Mouse (Mus musculus): Measurements from ENCODE around the gene Med16. TPM values are rescaled to one million over a fixed set of nuclear protein-coding genes. Genes with fewer than 3 reads are reported as not detected.
A peak's percentile ranks its signal among the peaks of the same experiment; 100 is the strongest.

Gene Med16
- polyA plus RNA-seq, 1 experiment, result 103 TPM

- no peak overlapping the region for H3K4me3 ChIP-seq (ENCODE audit: control insufficient read depth, insufficient read depth, low read length)
- TF ChIP-seq CTCF (IDR thresholded peaks at IDR 0.05; ENCODE audit: borderline replicate concordance, control insufficient read depth, extremely low read depth, insufficient read depth, low read length, poor library complexity), result no peak
- TF ChIP-seq POLR2A (IDR thresholded peaks at IDR 0.05; ENCODE audit: control insufficient read depth, extremely low read depth, insufficient read depth, low read length, poor library complexity), result no peak
- H3K36me3 ChIP-seq (ENCODE audit: control insufficient read depth, insufficient read depth, low read length), result peaks cover 67% of the 10 kb centered on the region
- no peak for DNase-seq
- no peaks in the 10 kb centered on the region for H3K27me3 ChIP-seq (ENCODE audit: control insufficient read depth, insufficient read depth, low read length)
- WGBS, result 97% methylated on average over 26 of the region's 26 CpGs
- H3K27ac ChIP-seq (ENCODE audit: control insufficient read depth, insufficient read depth, low read length), result no peak overlapping the region
- peaks cover 31% of the 10 kb centered on the region for H3K4me1 ChIP-seq (replicated peaks; ENCODE audit: control insufficient read depth, insufficient read depth, low read length)
These were observed 48.4 kb downstream of the Med16 start for GRCm38 (mm10) chr10:79860079-79860911.

- Histone ChIP-seq H3K4me1 (replicated peaks; ENCODE audit: control insufficient read depth, insufficient read depth, low read length) (peaks cover 31% of the 10 kb centered on the region), H3K27ac (ENCODE audit: control insufficient read depth, insufficient read depth, low read length) (no peak overlapping the region), H3K36me3 (ENCODE audit: control insufficient read depth, insufficient read depth, low read length) (peaks cover 65% of the 10 kb centered on the region), H3K27me3 (ENCODE audit: control insufficient read depth, insufficient read depth, low read length) (no peaks in the 10 kb centered on the region), H3K4me3 (ENCODE audit: control insufficient read depth, insufficient read depth, low read length) (no peak overlapping the region)
- whole genome bisulfite sequencing, result 86% methylated on average over 11 of the region's 11 CpGs
- TF ChIP-seq POLR2A (IDR thresholded peaks at IDR 0.05; ENCODE audit: control insufficient read depth, extremely low read depth, insufficient read depth, low read length, poor library complexity) (no peak), CTCF (IDR thresholded peaks at IDR 0.05; ENCODE audit: borderline replicate concordance, control insufficient read depth, extremely low read depth, insufficient read depth, low read length, poor library complexity) (no peak)
- DNase-seq, result no peak
These were observed 49.6 kb downstream of the Med16 start for GRCm38 (mm10) chr10:79859116-79859515.

- Histone ChIP-seq H3K27me3 (ENCODE audit: control insufficient read depth, insufficient read depth, low read length) (no peaks in the 10 kb centered on the region), H3K4me3 (ENCODE audit: control insufficient read depth, insufficient read depth, low read length) (no peak overlapping the region), H3K36me3 (ENCODE audit: control insufficient read depth, insufficient read depth, low read length) (peaks cover 61% of the 10 kb centered on the region), H3K27ac (ENCODE audit: control insufficient read depth, insufficient read depth, low read length) (no peak overlapping the region), H3K4me1 (replicated peaks; ENCODE audit: control insufficient read depth, insufficient read depth, low read length) (peaks cover 31% of the 10 kb centered on the region)
- DNase-seq, result peak; percentile 17
- 65% methylated on average over 17 of the region's 17 CpGs for WGBS
- TF ChIP-seq POLR2A (IDR thresholded peaks at IDR 0.05; ENCODE audit: control insufficient read depth, extremely low read depth, insufficient read depth, low read length, poor library complexity) (no peak), CTCF (IDR thresholded peaks at IDR 0.05; ENCODE audit: borderline replicate concordance, control insufficient read depth, extremely low read depth, insufficient read depth, low read length, poor library complexity) (no peak)
These were observed 50.2 kb downstream of the Med16 start for GRCm38 (mm10) chr10:79858416-79859074.

GRCm38 (mm10) chr10:79857894-79858293, 50.8 kb downstream of the Med16 start:
- Histone ChIP-seq H3K4me1 (replicated peaks; ENCODE audit: control insufficient read depth, insufficient read depth, low read length) (peaks cover 38% of the 10 kb centered on the region), H3K4me3 (ENCODE audit: control insufficient read depth, insufficient read depth, low read length) (no peak overlapping the region), H3K27me3 (ENCODE audit: control insufficient read depth, insufficient read depth, low read length) (no peaks in the 10 kb centered on the region), H3K27ac (ENCODE audit: control insufficient read depth, insufficient read depth, low read length) (no peak overlapping the region), H3K36me3 (ENCODE audit: control insufficient read depth, insufficient read depth, low read length) (peaks cover 55% of the 10 kb centered on the region)
- TF ChIP-seq CTCF (IDR thresholded peaks at IDR 0.05; ENCODE audit: borderline replicate concordance, control insufficient read depth, extremely low read depth, insufficient read depth, low read length, poor library complexity) (no peak), POLR2A (IDR thresholded peaks at IDR 0.05; ENCODE audit: control insufficient read depth, extremely low read depth, insufficient read depth, low read length, poor library complexity) (no peak)
- no peak for DNase-seq
- WGBS, result 91% methylated on average over 2 of the region's 2 CpGs

DNA sequence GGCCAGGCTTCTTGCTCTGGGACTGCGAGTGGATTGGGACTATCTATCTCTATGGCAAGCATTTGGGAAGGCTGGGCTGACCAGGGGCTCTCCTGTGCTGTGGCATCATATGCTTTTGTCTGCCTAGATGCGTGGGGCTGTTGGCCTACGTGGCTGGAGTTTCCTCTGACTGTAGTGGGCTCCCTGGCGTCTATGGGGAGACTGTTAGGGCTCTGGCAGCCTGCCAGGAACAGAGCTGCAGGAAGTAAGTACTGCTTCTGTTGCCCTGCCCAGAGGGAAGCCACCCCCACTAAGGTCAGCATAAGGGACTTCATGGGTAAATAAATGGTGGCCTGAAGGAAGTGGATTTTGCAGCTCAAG, 51.3 kb downstream of the Med16 start:
- Histone ChIP-seq H3K36me3 (ENCODE audit: control insufficient read depth, insufficient read depth, low read length) (peaks cover 50% of the 10 kb centered on the region), H3K27ac (ENCODE audit: control insufficient read depth, insufficient read depth, low read length) (peak overlapping the region; percentile 7; the same call in 1 of the 2 replicates), H3K4me1 (replicated peaks; ENCODE audit: control insufficient read depth, insufficient read depth, low read length) (peaks cover 42% of the 10 kb centered on the region), H3K27me3 (ENCODE audit: control insufficient read depth, insufficient read depth, low read length) (no peaks in the 10 kb centered on the region), H3K4me3 (ENCODE audit: control insufficient read depth, insufficient read depth, low read length) (peak overlapping the region; percentile 24)
- 4% methylated on average over 4 of the region's 4 CpGs for WGBS
- TF ChIP-seq CTCF (IDR thresholded peaks at IDR 0.05; ENCODE audit: borderline replicate concordance, control insufficient read depth, extremely low read depth, insufficient read depth, low read length, poor library complexity) (no peak), POLR2A (IDR thresholded peaks at IDR 0.05; ENCODE audit: control insufficient read depth, extremely low read depth, insufficient read depth, low read length, poor library complexity) (no peak)
- DNase-seq, result peak; percentile 43

GRCm38 (mm10) chr10:79856704-79857451, 51.8 kb downstream of the Med16 start:
- Histone ChIP-seq H3K27ac (ENCODE audit: control insufficient read depth, insufficient read depth, low read length) (peak overlapping the region; percentile 7; the same call in 1 of the 2 replicates), H3K27me3 (ENCODE audit: control insufficient read depth, insufficient read depth, low read length) (no peaks in the 10 kb centered on the region), H3K4me3 (ENCODE audit: control insufficient read depth, insufficient read depth, low read length) (peak overlapping the region; percentile 90), H3K4me1 (replicated peaks; ENCODE audit: control insufficient read depth, insufficient read depth, low read length) (peaks cover 48% of the 10 kb centered on the region), H3K36me3 (ENCODE audit: control insufficient read depth, insufficient read depth, low read length) (peaks cover 44% of the 10 kb centered on the region)
- 13% methylated on average over 7 of the region's 7 CpGs for WGBS
- TF ChIP-seq POLR2A (IDR thresholded peaks at IDR 0.05; ENCODE audit: control insufficient read depth, extremely low read depth, insufficient read depth, low read length, poor library complexity), result no peak
- TF ChIP-seq CTCF (IDR thresholded peaks at IDR 0.05; ENCODE audit: borderline replicate concordance, control insufficient read depth, extremely low read depth, insufficient read depth, low read length, poor library complexity), result no peak
- no peak for DNase-seq

Data from thymus, adult 2 months (tissue).